Mouse (Mus musculus): ENCODE data around the gene Atp6v1fnb. TPM values are rescaled to one million over a fixed set of nuclear protein-coding genes. Genes with fewer than 3 reads are reported as not detected.

Atp6v1fnb gene
- not detected for polyA plus RNA-seq (2014; fragmentation: Illumina TruSeq; extraction: RNeasy Lipid Tissue Mini Kit (QIAGEN cat#74804); ENCODE audit: low replicate concordance)

DNA sequence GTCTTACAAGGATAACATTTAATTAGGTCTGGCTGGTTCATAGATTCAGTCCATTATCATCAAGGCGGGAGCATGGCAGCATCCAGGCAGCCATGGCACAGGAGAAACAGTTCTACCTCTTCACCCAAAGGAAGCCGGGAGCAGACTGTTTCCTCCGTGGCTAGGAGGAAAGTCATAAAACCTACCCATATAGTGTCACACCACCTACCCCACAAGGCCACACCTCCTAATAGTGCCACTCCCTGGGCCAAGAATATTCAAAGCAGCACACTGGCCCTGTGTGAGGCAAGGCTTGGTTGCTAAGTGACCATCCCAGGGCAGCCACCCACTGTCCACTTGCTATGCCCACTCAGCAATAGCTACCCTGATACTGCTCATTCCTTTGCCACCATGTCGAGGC lies at the start of gene Atp6v1fnb:
Atp6v1fnb (plus strand) TSS at position 301 of the 400 bp plus-strand sequence.

GRCm38 (mm10) chr6:29433038-29433803 lies 38.0 kb upstream of the Atp6v1fnb start, which contains the start of gene Flnc:
Gene Flnc, plus strand, starts transcription at chr6:29433256.

DNA sequence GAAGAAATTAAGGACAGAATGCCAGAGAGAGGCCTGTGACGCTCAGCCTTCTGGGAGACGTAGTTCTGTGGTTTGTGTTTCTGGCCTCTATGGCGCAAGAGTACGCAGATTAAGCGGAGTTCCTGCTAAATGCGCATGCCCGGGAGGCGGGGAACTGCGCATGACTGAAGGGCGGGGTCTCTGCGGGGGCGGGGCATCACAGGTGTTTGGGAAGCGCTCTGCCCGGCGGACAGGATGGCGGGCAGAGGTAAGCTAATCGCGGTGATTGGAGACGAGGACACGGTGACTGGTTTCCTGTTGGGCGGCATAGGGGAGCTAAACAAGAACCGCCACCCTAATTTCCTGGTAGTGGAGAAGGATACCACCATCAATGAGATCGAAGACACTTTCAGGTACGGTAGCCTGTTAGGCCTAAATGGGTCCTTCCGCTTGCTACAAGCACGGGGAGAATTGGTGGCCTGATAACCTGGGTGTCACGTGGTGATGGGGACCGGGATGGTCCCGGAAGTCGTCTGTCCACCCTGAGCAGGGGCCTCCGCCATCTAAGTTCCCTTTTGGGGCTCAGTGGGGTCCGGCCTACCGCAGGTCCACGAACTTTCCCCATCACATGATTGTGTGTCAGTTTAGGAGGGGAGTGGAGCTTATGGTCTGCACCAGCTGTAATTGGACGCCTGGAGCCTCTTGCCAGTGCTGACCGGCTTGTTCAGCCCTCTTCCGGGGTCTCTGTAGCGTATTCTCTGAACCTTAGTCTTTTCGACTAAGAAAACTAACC lies 3.5 kb upstream of the Atp6v1fnb start, which contains the start of gene Atp6v1f:
Atp6v1f (plus strand) TSS at position 136 of the 772 bp plus-strand sequence.

GRCm38 (mm10) chr6:29507447-29508309 lies 36.4 kb downstream of the Atp6v1fnb start, which contains the start of gene Kcp:
Gene Kcp, minus strand, starts transcription at chr6:29507952.

Other genes with a start within 250 kb of the Atp6v1fnb start
- gene Hilpda, start 198.9 kb upstream of the Atp6v1fnb start, polyA plus RNA-seq (2014; fragmentation: Illumina TruSeq; extraction: RNeasy Lipid Tissue Mini Kit (QIAGEN cat#74804); ENCODE audit: low replicate concordance), result 4.0 TPM
- gene Fam71f2, start 191.8 kb upstream of the Atp6v1fnb start, polyA plus RNA-seq (2014; fragmentation: Illumina TruSeq; extraction: RNeasy Lipid Tissue Mini Kit (QIAGEN cat#74804); ENCODE audit: low replicate concordance), result not detected
- gene Fam71f1, start 152.3 kb upstream of the Atp6v1fnb start, polyA plus RNA-seq (2014; fragmentation: Illumina TruSeq; extraction: RNeasy Lipid Tissue Mini Kit (QIAGEN cat#74804); ENCODE audit: low replicate concordance), result not detected
- 238 TPM for gene Calu, start 123.4 kb upstream of the Atp6v1fnb start, polyA plus RNA-seq (2014; fragmentation: Illumina TruSeq; extraction: RNeasy Lipid Tissue Mini Kit (QIAGEN cat#74804); ENCODE audit: low replicate concordance)
- not detected for gene Opn1sw, start 83.0 kb upstream of the Atp6v1fnb start, polyA plus RNA-seq (2014; fragmentation: Illumina TruSeq; extraction: RNeasy Lipid Tissue Mini Kit (QIAGEN cat#74804); ENCODE audit: low replicate concordance)
- 0.11 TPM for gene Ccdc136, start 75.1 kb upstream of the Atp6v1fnb start, polyA plus RNA-seq (2014; fragmentation: Illumina TruSeq; extraction: RNeasy Lipid Tissue Mini Kit (QIAGEN cat#74804); ENCODE audit: low replicate concordance)
- gene Flnc, start 38.2 kb upstream of the Atp6v1fnb start, polyA plus RNA-seq (2014; fragmentation: Illumina TruSeq; extraction: RNeasy Lipid Tissue Mini Kit (QIAGEN cat#74804); ENCODE audit: low replicate concordance), result not detected
- gene Atp6v1f, start 3.7 kb upstream of the Atp6v1fnb start, polyA plus RNA-seq (2014; fragmentation: Illumina TruSeq; extraction: RNeasy Lipid Tissue Mini Kit (QIAGEN cat#74804); ENCODE audit: low replicate concordance), result 14.5 TPM
- not detected for gene Kcp, start 36.5 kb downstream of the Atp6v1fnb start, polyA plus RNA-seq (2014; fragmentation: Illumina TruSeq; extraction: RNeasy Lipid Tissue Mini Kit (QIAGEN cat#74804); ENCODE audit: low replicate concordance)
- gene Irf5, start 55.2 kb downstream of the Atp6v1fnb start, polyA plus RNA-seq (2014; fragmentation: Illumina TruSeq; extraction: RNeasy Lipid Tissue Mini Kit (QIAGEN cat#74804); ENCODE audit: low replicate concordance), result 1.0 TPM
- 42.1 TPM for gene Tnpo3, start 138.4 kb downstream of the Atp6v1fnb start, polyA plus RNA-seq (2014; fragmentation: Illumina TruSeq; extraction: RNeasy Lipid Tissue Mini Kit (QIAGEN cat#74804); ENCODE audit: low replicate concordance)
- gene Tspan33, start 222.8 kb downstream of the Atp6v1fnb start, polyA plus RNA-seq (2014; fragmentation: Illumina TruSeq; extraction: RNeasy Lipid Tissue Mini Kit (QIAGEN cat#74804); ENCODE audit: low replicate concordance), result not detected